In genomic region chr11:75434138-75434537, GRCm38 (mm10) we compare ENCODE assay signal across 1 mouse cellular context.
TF ChIP-seq lines count a peak whose summit lies in the region.

No protein-coding gene starts in this region.

TF ChIP-seq in MEL, 35 proteins besides CTCF, POLR2A, EP300 and RAD21:
- TF ChIP-seq CHD1 (IDR thresholded peaks at IDR 0.05; ENCODE audit: low read depth, low read length), result no peak
- TF ChIP-seq ZC3H11A (IDR thresholded peaks at IDR 0.05; ENCODE audit: low read depth, low read length), result 0 out of 2 replicates have a peak, but pooled peaks have one; percentile 32
- TF ChIP-seq HCFC1 (IDR thresholded peaks at IDR 0.05; ENCODE audit: low read depth, low read length), result no peak
- TF ChIP-seq ZNF384 (IDR thresholded peaks at IDR 0.05; ENCODE audit: low read depth, low read length), result no peak
- no peak for TF ChIP-seq MYB (IDR thresholded peaks at IDR 0.05; ENCODE audit: low read depth, low read length)
- peak; percentile 53 for TF ChIP-seq SMC3 (IDR thresholded peaks at IDR 0.05; ENCODE audit: low read depth, low read length)
